Mouse (Mus musculus) erythroblast, embryonic 14.5 days (primary cell): ENCODE data around the gene Phospho1.

ENCODE experiments used
- GATA1 ChIP-seq: IDR thresholded peaks from 2 replicates; pipeline ENCODE4 v1.6.1; 2012; ENCODE audit warnings: low read length, inconsistent platforms, mixed read lengths
- TAL1 ChIP-seq: IDR thresholded peaks from 3 replicates; pipeline ENCODE4 v1.6.1; 2012; ENCODE audit warnings: low read length, inconsistent platforms, mixed read lengths

GRCm38 (mm10) chr11:95842074-95842681 lies 17.9 kb downstream of the Phospho1 start, which contains the start of gene Abi3:
- TF ChIP-seq GATA1: no peak
- TF ChIP-seq TAL1: no peak
